Mouse (Mus musculus) neural tube, embryonic 10.5 days (tissue): ENCODE measurements around the gene Plxnc1.
A peak's percentile ranks its signal among the peaks of the same experiment; 100 is the strongest.

Source experiments
- DNase-seq: peaks from one replicate; pipeline ENCODE4 v3.0.0-alpha.2; 2017; ENCODE audit warnings: low spot score; ENCODE audit errors: extremely low spot score

Gene Plxnc1

DNA sequence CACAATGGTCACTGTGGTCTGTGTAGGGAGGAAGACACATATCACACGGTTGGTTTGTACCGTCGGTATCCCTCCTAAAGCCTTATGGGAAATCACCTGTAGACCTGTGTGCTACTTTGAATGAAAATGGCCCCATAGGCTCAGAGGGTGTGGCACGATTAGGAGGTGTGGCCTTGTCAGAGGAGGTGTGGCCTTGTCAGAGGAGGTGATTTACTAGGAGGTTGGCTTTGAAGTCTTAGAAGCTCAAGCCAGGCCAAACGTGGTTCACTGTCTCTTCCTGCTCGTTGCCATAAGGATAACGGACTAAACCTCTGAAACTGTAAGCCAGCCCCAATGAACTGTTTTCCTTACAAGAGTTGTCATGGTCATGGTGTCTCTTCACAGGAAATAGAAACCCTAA is 73.5 kb downstream of the Plxnc1 start:
- DNase-seq = no peak

DNA sequence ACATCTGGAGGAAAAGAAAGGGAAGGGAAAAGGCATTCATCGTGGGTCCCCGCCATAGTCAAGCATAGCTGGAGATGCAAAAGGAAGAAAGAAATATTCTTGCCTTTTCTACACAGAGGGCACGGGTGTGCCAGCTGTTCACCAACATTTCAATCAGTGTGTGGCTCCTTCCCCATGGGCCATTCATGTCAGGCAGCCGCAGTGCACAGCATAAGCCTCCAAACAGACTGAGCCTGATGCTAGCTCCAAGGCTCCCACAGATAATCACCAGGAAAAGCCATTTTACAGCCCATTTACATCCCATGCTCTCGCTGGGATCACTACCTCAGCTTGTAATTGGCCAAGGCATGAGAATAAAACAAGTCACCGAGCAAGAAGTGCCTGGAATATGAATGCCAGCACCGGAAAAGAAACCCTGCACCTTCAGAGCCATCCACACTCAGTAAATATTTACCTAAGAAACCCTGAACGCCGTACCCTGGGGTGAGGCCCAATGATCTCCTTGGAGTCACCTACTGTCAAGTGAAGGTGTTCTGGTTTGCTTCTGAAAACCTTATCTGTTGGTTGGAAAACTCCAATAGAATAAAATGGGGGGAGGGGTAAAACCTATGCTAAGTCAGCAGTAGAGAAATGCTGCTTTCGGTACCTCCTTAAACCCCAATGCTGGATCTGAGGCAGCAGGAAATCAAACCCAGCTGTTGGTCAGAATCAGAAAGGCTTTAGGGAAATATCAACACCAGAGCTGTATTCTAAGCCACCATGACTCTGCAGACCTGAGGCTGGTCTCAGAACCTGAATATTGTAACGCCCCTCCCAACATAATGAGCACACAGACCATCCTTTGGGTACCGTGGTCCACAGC is 77.4 kb downstream of the Plxnc1 start:
- DNase-seq = no peak

DNA sequence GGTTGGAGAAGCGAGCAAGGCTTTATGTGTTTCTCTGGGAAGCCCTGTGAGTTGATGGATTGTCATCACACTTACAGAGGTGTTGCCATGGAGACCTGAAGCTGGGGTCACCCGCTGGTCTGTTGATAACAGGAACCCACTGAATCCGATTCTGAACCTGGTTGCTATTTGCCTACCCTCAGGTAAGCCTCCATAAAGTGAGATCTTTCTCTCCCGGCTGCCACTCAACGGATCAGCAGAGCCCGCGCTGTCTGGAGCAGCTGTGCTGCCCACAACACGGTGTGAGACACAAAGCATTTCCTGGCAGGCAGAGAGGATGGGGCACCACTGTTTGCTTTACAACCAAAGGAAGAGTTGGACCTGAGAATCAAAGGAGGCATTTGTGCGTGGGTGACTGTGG is 79.4 kb downstream of the Plxnc1 start:
- peak; percentile 23 for DNase-seq

DNA sequence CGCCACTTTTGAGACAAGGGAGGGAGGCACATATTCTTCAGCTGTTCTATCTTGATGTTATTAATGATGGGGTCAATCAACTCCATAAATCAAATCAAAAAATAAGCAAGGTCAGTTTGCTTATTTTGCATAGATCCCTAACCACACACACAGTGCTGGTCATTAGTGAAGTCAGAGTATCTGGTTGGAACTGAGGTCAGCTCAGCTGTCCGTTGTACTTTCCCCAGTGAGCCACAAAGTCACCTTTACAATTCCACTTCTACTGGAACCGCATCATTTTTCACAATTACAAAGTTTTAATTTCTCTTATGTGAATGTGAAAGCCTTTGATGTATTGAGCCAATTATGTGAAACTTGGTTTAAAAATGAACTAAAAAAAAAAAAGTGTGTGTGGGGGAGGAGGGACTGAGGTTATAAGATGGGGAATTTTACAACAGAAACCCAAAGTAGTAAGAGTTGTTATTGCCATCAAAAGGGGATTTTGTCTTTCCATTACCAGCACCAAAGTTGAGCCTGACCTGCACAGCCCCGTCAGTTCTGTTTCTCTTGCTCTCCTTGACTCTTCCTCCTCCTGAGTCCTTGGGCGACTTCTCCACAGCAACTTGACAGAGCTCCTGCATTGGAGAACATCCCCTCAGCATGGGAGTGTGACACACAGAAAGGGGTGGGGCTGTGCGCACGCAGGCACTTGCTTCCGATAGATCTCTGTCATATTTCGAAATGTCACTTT is 80.3 kb downstream of the Plxnc1 start:
- no peak for DNase-seq

DNA sequence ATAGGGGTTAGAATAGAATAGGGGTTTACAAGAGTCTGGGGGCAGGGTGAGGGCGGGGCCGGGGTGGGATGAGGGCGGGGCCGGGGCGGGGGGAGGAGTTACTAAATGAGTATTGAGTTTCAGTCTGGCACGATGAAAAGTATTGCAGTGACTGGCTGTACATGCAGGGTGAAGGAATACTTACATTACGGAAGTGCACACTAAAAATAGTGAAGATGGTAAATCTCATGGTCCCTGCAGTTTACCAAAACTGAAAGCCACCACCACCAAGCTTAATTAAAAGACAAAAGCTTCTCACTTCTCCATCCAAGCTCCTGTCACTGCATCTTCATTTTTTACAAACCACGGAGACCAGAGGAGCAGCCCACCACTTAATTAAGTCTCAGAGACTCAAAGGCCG is 81.4 kb downstream of the Plxnc1 start:
- DNase-seq = no peak

DNA sequence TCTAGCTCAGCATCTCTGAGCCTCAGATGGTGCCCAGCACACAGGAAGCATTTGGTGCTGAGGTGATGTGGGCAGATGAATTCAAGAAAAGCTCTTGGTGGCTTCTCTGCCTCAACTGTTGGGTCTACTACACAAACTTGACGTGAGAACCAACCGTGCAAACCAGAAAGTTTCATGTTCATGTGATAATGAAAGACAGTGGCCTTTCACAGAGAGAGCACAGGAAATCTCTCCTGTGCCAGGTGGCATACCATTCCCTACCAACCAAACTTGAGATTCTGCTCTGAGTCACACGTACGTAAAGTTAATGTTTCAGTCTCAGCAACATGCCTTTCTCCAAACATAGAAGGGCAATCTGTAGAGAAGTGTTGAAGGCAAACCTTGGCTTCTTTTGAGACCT is 83.8 kb downstream of the Plxnc1 start:
- DNase-seq = no peak

DNA sequence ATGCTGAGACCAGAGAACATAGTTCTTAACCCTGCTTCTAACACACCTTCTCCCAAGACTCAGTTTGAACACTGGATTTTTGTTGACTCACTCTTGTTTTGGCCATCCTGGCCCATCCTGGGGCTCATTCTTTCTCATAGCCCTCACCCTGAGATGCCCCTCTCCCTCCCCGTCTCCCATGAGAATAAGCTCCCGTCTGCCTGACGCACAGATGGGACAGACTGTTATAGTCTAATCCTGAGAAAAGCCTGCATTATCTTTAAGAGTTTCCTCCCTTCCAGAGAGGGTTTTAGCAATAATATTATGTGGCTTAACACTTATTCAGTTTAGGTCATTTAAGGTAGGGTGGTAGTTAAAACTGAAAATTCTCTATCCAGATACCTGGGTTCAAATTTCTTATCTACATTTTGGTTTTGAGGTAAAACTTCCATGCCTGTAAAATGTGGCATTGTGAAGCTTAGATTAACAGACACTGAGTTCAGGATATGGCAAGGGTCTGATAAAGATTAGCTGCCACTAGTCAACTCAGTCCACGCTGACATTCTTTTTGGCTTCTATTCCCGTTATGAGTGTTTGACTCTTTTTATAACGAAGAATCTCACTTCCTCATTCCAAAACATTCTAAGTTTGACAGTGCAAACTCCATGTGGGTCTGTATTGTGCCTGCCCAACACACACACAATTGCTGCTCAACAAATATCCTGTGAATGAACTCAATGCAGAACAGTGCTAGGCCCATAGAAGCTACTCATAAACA is 86.2 kb downstream of the Plxnc1 start:
- no peak for DNase-seq

DNA sequence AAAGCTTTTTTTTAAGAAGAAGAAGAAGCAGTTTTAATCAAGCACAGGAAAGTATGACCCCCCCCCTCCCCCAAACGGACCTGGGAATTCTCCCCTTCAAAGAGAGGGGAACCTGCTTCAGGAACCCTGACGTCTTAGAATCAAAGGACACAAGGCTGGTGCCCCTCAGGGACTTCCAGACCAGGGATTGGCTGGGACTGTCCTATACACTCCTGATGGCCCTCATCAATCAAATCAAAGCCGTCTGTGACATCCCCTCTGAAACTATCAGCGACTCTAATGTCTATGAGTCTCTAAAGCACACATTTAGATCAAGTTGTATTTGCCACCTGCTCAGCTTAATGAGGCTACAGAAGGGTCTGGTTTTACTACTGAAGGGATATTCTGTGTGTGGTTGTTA is 94.1 kb downstream of the Plxnc1 start:
- no peak for DNase-seq

DNA sequence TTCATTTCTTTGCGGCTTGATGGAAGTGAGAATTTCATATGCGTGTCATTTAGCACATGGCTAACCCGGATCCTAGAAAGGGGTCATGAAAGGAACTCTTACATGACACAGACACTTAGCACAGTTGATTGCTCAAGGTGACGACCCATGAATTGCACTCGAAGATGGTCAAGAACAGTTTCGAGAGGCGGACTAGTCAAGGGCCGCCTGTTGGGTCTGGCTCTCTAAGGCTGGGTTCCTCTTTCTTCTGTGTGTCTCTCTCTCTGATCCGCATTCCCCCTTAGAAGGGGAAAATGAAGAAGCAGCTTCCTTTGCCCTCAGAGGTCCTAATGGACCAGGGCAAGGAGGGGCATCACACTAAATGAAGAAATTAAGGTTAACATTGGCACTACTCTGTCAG is 94.7 kb downstream of the Plxnc1 start:
- DNase-seq = no peak

DNA sequence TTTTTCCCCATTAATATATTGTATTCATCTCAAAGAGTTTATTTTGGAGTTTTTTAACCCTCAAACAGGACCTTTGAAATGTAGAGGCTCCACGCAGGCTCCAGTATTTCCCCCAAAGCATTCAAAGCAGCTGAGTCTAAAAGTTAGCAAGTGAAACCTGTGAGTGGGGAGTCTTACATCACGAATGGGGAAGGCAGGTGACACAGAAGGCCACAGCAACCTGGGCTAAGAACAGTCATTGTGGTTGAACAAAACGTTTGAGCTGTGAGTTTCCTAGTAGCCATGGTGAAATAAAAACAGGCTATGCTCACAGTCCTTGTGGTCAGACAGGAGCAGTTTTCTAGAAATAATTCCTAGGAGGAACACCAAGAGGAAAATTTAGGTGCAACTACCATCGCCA is 95.3 kb downstream of the Plxnc1 start:
- DNase-seq = no peak

DNA sequence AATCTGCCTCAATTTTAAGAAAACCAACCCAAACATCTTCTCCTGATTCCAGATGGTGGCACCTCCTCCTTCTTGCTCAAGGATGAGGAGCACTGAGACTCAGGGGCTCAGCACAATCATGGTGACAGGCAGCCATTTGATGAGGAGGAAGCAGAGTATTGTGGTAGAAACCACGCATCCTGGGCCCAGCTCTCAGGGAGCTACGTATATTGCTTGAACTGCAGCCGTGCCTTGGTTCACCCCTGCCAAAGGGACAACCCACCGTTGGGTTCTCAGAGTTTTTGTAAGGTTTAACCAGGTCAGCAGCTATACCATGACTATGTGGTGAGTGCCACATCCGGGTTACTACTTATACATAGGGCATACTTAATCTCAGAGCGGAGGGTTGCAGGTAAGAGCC is 96.3 kb downstream of the Plxnc1 start:
- no peak for DNase-seq

DNA sequence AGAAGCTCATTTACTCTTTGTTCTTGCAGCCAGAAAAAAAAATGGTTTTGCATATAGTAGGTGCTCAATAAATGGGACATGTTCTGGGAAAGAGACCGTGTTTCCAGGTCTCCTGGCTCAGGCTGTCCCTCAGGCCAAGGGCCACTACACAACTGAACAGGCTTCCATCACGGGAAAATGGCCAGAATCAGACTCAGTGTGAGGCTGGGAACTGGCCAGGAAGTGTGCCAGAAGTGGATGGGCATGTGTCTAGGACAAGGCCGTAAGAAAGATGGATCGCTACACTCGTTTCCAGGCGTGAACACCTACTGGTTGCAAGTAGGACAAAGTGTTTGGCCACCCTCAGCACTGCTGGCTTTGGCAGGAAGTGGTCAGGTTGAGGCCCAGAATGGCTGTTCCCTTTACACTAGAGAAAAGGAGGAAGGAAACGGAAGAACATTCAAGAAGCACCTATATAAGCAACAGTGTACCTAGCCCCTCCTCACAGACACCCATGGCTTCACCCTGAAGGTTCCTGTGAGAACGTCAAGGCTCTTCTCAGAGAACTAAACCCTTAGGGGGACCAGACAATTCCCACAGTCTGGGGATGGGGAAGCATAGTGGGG is 98.0 kb downstream of the Plxnc1 start:
- no peak for DNase-seq

DNA sequence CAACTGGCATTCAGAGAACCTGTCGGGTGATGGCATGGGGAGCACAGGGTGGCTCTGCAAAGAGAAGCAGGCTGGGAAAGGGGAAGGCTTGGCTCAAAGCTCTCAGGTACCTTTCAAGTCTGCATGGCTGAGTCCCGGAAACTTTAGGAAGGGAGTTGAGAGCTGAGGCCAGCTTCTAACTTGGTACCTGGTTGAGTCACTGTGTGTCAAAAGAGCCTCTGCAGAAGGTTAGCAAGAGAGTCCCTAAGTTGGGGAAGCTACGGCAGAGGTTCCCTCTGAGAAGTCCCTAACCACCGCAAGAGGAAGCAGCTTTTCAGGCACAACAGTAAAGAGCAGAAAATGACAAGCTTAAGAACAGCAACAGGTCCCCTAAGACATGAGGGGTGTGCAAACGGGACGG is 99.9 kb downstream of the Plxnc1 start:
- DNase-seq = no peak

DNA sequence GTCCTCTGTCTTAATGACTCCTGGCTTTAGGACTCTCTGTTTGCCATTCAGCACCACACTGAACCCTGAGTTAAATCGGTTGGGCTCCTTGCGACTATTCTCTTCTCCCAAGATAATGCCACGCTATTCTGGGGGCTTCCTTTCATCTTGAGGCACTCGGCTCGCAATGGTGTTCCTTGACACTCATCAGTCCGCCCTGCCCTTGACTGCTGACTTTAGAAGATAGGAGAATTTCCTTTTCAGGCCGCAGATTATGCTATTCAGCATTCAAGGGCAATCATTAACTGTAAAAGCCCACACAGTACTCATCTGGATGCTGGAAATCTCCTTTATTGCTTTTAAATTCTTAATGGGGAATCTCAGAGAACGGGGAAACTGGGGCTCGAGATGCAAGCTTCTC is 108.8 kb downstream of the Plxnc1 start:
- no peak for DNase-seq

DNA sequence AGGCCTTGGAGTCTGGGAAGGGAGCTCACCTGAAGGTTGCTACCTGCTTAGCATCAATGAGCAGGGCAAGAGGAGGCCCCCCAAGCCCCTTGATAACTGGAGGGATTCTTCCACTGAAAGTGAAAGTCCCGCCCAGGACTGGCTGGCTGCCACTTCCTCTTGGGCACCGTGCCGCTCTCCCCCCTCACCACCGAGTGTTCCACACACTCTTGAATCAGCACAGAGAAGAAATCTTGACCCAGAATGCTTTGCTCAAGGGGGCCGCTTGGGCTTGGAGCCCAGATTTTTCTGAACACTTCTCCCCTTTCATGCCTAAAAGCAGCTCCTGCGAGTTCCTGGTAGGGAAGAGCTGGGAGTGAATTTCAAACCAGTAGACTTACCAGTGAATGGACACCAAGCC is 115.2 kb downstream of the Plxnc1 start:
- DNase-seq = no peak

DNA sequence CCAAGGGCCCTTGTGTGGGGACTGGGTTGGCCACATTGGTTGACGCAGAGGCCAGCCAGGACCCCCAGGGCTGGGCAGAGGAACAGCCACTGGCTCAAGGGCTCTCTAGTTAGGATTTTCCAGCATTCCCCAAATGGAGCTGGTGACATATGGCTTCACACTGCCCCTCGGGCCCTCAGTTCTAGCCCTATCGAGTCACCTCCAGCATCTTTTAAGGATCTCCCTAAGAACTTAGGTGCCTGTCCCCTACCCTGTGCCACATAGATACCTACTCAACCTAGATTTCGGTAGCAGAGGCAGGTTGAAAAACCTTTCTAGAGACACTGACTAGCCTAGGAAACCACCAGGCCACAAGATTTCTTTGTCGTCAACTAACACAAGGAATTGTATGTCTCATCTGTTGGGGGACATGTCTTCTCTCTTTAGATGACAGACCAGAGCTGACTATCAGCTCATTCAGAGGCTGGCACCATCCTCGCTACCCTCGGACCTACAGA is 115.9 kb downstream of the Plxnc1 start:
- no peak for DNase-seq

DNA sequence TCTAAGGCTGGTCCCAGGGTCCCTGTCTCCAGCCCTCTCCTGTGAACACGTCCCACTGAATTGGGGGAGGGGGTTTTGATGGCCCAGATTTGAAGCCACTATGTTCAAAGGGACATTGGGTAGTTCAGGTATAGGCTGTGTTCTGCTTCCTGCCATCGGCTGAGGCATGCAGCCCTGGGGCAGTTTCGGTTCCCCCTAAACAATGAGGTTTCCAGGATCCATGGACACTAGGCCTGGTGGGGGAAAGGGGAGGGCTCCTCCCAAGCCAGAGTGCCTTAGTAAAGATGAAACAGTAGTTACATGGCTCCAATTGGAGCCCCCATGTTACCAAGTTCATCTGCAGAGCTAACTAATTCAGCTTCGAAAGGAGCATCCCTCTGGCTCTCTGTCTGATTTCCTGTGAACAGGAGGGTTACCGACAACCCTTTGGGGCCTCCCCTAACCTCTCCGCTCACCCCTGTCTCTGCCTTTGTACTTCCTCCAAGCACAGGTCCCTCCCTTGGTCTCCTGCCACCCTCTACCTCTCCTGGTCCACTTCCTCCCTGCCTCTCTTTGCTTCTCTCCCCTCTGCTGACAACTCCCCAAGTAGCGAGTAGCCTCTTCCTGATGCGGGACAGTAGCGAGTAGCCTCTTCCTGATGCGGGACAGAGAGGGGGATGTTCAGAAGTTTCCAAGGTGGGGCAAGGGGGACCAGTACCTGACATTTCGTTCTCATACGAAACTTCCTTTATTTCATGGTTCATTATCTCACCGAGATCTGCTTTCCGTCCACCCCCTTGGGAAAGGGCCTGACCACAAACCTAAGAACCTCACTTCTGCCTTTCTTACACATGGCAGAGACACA is 116.5 kb downstream of the Plxnc1 start:
- no peak for DNase-seq

DNA sequence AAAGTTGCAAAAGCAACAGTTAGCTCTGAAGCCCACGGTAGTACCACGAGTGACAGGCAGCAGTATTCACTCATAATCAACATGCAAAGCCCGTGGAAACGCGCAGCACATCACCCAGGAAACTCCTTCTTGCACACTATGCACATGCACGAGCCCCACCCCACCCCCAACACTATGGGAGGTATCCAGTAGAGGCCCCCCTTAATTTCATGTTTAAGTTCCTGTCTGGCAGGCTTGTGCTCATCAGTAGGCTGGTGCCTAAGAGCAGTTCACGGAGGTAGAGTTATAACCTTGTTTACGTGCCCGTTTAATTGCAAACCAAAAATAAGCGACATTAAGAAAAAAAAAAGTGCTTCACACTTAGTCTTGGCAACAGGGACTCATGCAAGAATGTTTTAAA is 117.3 kb downstream of the Plxnc1 start:
- no peak for DNase-seq

DNA sequence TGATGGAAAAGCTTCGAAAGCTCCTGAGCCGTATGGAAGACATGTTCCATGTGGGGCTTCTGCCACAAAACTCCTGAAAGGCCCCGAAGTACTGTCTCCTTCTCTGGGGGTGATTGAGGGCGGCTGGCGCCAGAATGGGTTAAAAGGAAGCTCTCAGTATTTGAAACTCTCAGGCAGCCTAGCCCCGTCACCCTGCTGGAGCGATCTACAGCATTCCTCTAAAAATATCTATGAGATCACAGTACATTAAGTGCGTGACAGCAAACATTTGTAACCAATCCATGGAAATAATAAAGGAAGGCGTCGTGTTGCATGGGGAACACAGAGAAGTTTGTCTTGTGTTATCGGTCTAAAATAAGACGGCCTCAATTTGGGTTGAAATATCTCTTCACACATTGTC is 118.2 kb downstream of the Plxnc1 start:
- DNase-seq = no peak

DNA sequence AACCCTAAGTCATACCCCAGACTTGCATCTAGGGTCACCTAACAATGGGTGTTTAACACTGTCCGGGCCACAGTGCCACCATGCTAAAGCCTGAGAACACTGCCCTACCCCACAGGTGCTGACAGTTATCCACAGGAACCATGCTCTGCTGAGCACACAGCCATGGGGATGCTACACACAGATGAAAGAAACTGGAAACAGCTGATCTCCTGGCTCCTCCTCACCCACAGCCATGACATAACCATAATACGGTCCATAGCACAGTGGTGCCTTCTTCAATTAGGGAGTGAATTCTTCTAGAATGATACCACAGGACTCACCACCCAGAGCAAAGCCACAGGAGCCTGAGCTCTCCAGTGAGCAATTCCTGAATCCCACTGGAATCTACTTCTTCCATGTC is 118.7 kb downstream of the Plxnc1 start:
- no peak for DNase-seq
